Mouse (Mus musculus) bone marrow, adult 2 months (tissue): Measurements from ENCODE around the gene Sema3f.

ENCODE experiments used
- CTCF ChIP-seq: fragments of 200-500 bp; IDR thresholded peaks from 2 replicates; pipeline ENCODE4 v1.5.1; 2011; ENCODE audit warnings: low read length, control low read depth; ENCODE audit not compliant: control insufficient read depth, insufficient read depth
- POLR2A ChIP-seq: fragments of 200-500 bp; IDR thresholded peaks from 2 replicates; pipeline ENCODE4 v1.6.1; 2011; ENCODE audit warnings: low read depth, mild to moderate bottlenecking, control low read depth, low read length, borderline replicate concordance; ENCODE audit not compliant: control insufficient read depth

DNA sequence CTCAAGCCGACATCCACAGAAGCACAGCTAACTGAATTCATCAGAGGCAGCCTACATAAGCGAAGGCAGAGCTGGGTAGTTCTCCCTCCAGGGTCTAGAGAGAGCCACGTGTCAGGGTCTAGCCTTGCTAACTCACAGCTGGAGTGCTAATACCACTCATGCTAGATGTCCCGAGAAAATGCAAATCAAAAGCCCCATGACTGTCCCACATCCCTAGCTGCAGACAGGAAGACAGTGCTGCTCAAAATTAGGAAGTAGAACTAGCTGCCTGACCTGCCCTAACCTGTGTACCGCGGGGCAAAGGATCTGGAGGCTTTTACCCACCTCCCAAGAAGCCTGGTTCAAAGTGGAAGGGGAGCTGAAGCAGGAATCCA is 14.2 kb downstream of the Sema3f start:
- TF ChIP-seq CTCF (no peak), POLR2A (no peak)
